Mouse (Mus musculus): Measurements from ENCODE around the gene Zbtb34. TPM values are rescaled to one million over a fixed set of nuclear protein-coding genes. Genes with fewer than 3 reads are reported as not detected.

Zbtb34 gene
- polyA plus RNA-seq, 1 experiment from 2014 or later: 10.8 TPM

DNA sequence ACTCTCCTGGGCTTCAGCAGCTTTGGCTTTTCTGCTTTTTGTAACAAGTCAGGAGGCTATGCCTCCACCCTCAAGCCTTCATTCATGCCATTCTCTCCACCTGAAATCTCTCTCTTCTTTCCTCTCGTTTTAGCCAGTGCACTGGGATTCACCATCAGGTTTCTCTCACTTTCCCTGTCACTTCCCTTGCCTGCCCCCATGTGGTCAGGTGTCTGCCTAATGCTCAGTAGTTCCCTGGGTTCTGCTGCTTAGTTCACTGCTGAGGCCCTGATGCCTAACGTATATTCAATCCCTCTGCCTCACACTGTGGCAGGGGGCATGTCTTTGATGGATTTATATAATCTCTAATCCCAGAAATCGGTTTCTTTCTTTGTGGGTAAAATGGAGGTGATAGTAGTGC, 29.9 kb downstream of the Zbtb34 start:
- Histone ChIP-seq H3K9me3 (ENCODE audit: low read depth, low read length) (no peaks in the 10 kb centered on the region), H3K4me1 (ENCODE audit: insufficient read depth) (no peaks in the 10 kb centered on the region), H3K36me3 (ENCODE audit: insufficient read depth) (0 out of 2 replicates have a peak, but pooled peaks cover 5% of the 10 kb centered on the region), H3K9ac (no peak overlapping the region), H3K4me3 (ENCODE audit: low read depth, low read length) (no peak overlapping the region), H3K27me3 (ENCODE audit: insufficient read depth, low read length) (no peaks in the 10 kb centered on the region), H3K4me2 (no peak overlapping the region), H3K27ac (ENCODE audit: low read depth) (no peak overlapping the region)
- 23% methylated on average over 3 of the region's 3 CpGs for WGBS
- no peak for ATAC-seq (ENCODE audit: insufficient read depth)
- DNase-seq: no peak
- peak; percentile 55 for TF ChIP-seq CTCF (IDR thresholded peaks at IDR 0.05; ENCODE audit: low read depth)

GRCm38 (mm10) chr2:33400541-33400940, 30.6 kb downstream of the Zbtb34 start:
- no peak for ATAC-seq (ENCODE audit: insufficient read depth)
- no peak for DNase-seq
- Histone ChIP-seq H3K27me3 (ENCODE audit: insufficient read depth, low read length) (no peaks in the 10 kb centered on the region), H3K9me3 (ENCODE audit: low read depth, low read length) (no peaks in the 10 kb centered on the region), H3K9ac (no peak overlapping the region), H3K4me3 (ENCODE audit: low read depth, low read length) (no peak overlapping the region), H3K27ac (ENCODE audit: low read depth) (no peak overlapping the region), H3K4me1 (ENCODE audit: insufficient read depth) (no peaks in the 10 kb centered on the region), H3K4me2 (no peak overlapping the region), H3K36me3 (ENCODE audit: insufficient read depth) (0 out of 2 replicates have a peak, but pooled peaks cover 1% of the 10 kb centered on the region)
- no peak for TF ChIP-seq CTCF (IDR thresholded peaks at IDR 0.05; ENCODE audit: low read depth)
- 66% methylated on average over 5 of the region's 5 CpGs for WGBS

GRCm38 (mm10) chr2:33399091-33399490, 32.0 kb downstream of the Zbtb34 start:
- Histone ChIP-seq H3K36me3 (ENCODE audit: insufficient read depth) (no peaks in the 10 kb centered on the region), H3K27me3 (ENCODE audit: insufficient read depth, low read length) (no peaks in the 10 kb centered on the region), H3K9me3 (ENCODE audit: low read depth, low read length) (no peaks in the 10 kb centered on the region), H3K9ac (no peak overlapping the region), H3K27ac (ENCODE audit: low read depth) (no peak overlapping the region), H3K4me2 (no peak overlapping the region), H3K4me3 (ENCODE audit: low read depth, low read length) (no peak overlapping the region), H3K4me1 (ENCODE audit: insufficient read depth) (no peaks in the 10 kb centered on the region)
- 68% methylated on average over 7 of the region's 7 CpGs for WGBS
- no peak for TF ChIP-seq CTCF (IDR thresholded peaks at IDR 0.05; ENCODE audit: low read depth)
- no peak for DNase-seq
- ATAC-seq (ENCODE audit: insufficient read depth): no peak

GRCm38 (mm10) chr2:33397036-33397435, 34.1 kb downstream of the Zbtb34 start:
- no peak overlapping the region for H3K4me2 ChIP-seq
- no peak for DNase-seq
- no peaks in the 10 kb centered on the region for H3K27me3 ChIP-seq (ENCODE audit: insufficient read depth, low read length)
- no peak for ATAC-seq (ENCODE audit: insufficient read depth)
- H3K4me3 ChIP-seq (ENCODE audit: low read depth, low read length): no peak overlapping the region
- H3K9ac ChIP-seq: no peak overlapping the region
- no peaks in the 10 kb centered on the region for H3K36me3 ChIP-seq (ENCODE audit: insufficient read depth)
- H3K4me1 ChIP-seq (ENCODE audit: insufficient read depth): no peaks in the 10 kb centered on the region
- no peaks in the 10 kb centered on the region for H3K9me3 ChIP-seq (ENCODE audit: low read depth, low read length)
- no peak for TF ChIP-seq CTCF (IDR thresholded peaks at IDR 0.05; ENCODE audit: low read depth)
- no peak overlapping the region for H3K27ac ChIP-seq (ENCODE audit: low read depth)
- 70% methylated on average over 4 of the region's 4 CpGs for WGBS

GRCm38 (mm10) chr2:33395053-33395452, 36.1 kb downstream of the Zbtb34 start:
- H3K27me3 ChIP-seq (ENCODE audit: insufficient read depth, low read length): no peaks in the 10 kb centered on the region
- no peaks in the 10 kb centered on the region for H3K36me3 ChIP-seq (ENCODE audit: insufficient read depth)
- TF ChIP-seq CTCF (IDR thresholded peaks at IDR 0.05; ENCODE audit: low read depth): no peak
- H3K9ac ChIP-seq: no peak overlapping the region
- 75% methylated on average over 2 of the region's 2 CpGs for WGBS
- H3K4me1 ChIP-seq (ENCODE audit: insufficient read depth): no peaks in the 10 kb centered on the region
- no peak overlapping the region for H3K4me3 ChIP-seq (ENCODE audit: low read depth, low read length)
- no peak overlapping the region for H3K27ac ChIP-seq (ENCODE audit: low read depth)
- no peak for ATAC-seq (ENCODE audit: insufficient read depth)
- H3K4me2 ChIP-seq: no peak overlapping the region
- no peaks in the 10 kb centered on the region; the same call in 1 of the 2 replicates for H3K9me3 ChIP-seq (ENCODE audit: low read depth, low read length)
- DNase-seq: no peak

GRCm38 (mm10) chr2:33393951-33394635, 37.0 kb downstream of the Zbtb34 start:
- no peak overlapping the region for H3K4me3 ChIP-seq (ENCODE audit: low read depth, low read length)
- H3K4me1 ChIP-seq (ENCODE audit: insufficient read depth): no peaks in the 10 kb centered on the region
- ATAC-seq (ENCODE audit: insufficient read depth) (no peak), DNase-seq (no peak)
- no peak for TF ChIP-seq CTCF (IDR thresholded peaks at IDR 0.05; ENCODE audit: low read depth)
- H3K9ac ChIP-seq: no peak overlapping the region
- no peaks in the 10 kb centered on the region; the same call in 1 of the 2 replicates for H3K9me3 ChIP-seq (ENCODE audit: low read depth, low read length)
- no peaks in the 10 kb centered on the region for H3K36me3 ChIP-seq (ENCODE audit: insufficient read depth)
- no peaks in the 10 kb centered on the region for H3K27me3 ChIP-seq (ENCODE audit: insufficient read depth, low read length)
- WGBS: 69% methylated on average over 11 of the region's 11 CpGs
- H3K4me2 ChIP-seq: no peak overlapping the region
- no peak overlapping the region for H3K27ac ChIP-seq (ENCODE audit: low read depth)

GRCm38 (mm10) chr2:33393021-33393420, 38.1 kb downstream of the Zbtb34 start:
- TF ChIP-seq CTCF (IDR thresholded peaks at IDR 0.05; ENCODE audit: low read depth): no peak
- Histone ChIP-seq H3K27ac (ENCODE audit: low read depth) (no peak overlapping the region), H3K4me3 (ENCODE audit: low read depth, low read length) (no peak overlapping the region), H3K9ac (no peak overlapping the region), H3K27me3 (ENCODE audit: insufficient read depth, low read length) (no peaks in the 10 kb centered on the region), H3K36me3 (ENCODE audit: insufficient read depth) (no peaks in the 10 kb centered on the region), H3K4me2 (no peak overlapping the region), H3K4me1 (ENCODE audit: insufficient read depth) (no peaks in the 10 kb centered on the region), H3K9me3 (ENCODE audit: low read depth, low read length) (no peaks in the 10 kb centered on the region; the same call in 1 of the 2 replicates)
- ATAC-seq (ENCODE audit: insufficient read depth) (no peak), DNase-seq (no peak)
